Mouse (Mus musculus): ENCODE results near the gene Lrriq3. TPM values are rescaled to one million over a fixed set of nuclear protein-coding genes. Genes with fewer than 3 reads are reported as not detected.

Lrriq3 gene
- total RNA-seq, 2 experiments from 2014 or later: 0.86 to 1.1 TPM

Other genes starting within 250 kb of the Lrriq3 start
- not detected for gene Tnni3k, start 38.0 kb upstream of the Lrriq3 start, total RNA-seq (2021)
- 10 to 100 TPM; 24.6 to 37.7 TPM for gene Fpgt, start within 50 bp of the Lrriq3 start, total RNA-seq (2021)

Data from adrenal gland, adult 18-20 months (tissue).